9 mouse cellular contexts compared by ENCODE assay signal in genomic region chr1:112388807-112389206, GRCm38 (mm10).
A peak's percentile ranks its signal among the peaks of the same experiment; 100 is the strongest.
DNase-seq lines count a peak whose midpoint lies in the region; ATAC-seq and TF ChIP-seq lines count a peak whose summit lies in the region.
"Had no signal": no experiment of that assay in that cellular context is flagged by ENCODE, and none has a peak within 500 bp of the region (broad histone marks: within the 10 kb centered on the region; RNA-seq: fewer than 3 reads in every experiment).

No protein-coding gene starts in this region.

- H3K36me3 ChIP-seq in ES-E14 (ENCODE audit: control insufficient read depth, insufficient read depth, low read length, poor library complexity, severe bottlenecking): no peaks in the 10 kb centered on the region
- H3K36me3 ChIP-seq in midbrain, postnatal 0 days (ENCODE audit: insufficient read depth, low read length): no peaks in the 10 kb centered on the region

- DNase-seq in heart, adult 11 months: peak; percentile 57
- no peak for DNase-seq in heart, postnatal 25 days (ENCODE audit: low spot score)
- no peak for DNase-seq in ES-E14 (ENCODE audit: low read depth, low spot score)
- peak; percentile 80 to 83 for DNase-seq in cerebellum, postnatal 10 days
- DNase-seq in frontal cortex, postnatal 25 days (ENCODE audit: low spot score in 2 of 2): peak; percentile 49 to 54
- peak; percentile 37 to 51 for DNase-seq in layer of hippocampus, postnatal 36 days
- DNase-seq in midbrain, postnatal 0 days (ENCODE audit: low spot score): peak; percentile 36
- no peak for DNase-seq in urinary bladder, postnatal 10 days (ENCODE audit: low spot score)

- H3K9me3 ChIP-seq in ES-E14 (ENCODE audit: control insufficient read depth, insufficient read depth, low read depth, low read length): no peaks in the 10 kb centered on the region
- no peaks in the 10 kb centered on the region for H3K9me3 ChIP-seq in midbrain, postnatal 0 days (ENCODE audit: low read length)

- in situ Hi-C loops in ES-E14 (cut with MboI; ENCODE audit: low sequenced_read_pairs in 2 of 2, unreplicated experiment in 2 of 2): no loop called here

- ATAC-seq in midbrain, postnatal 0 days (ENCODE audit: low FRiP score): no peak

- no peak overlapping the region for H3K27ac ChIP-seq in ES-E14 (ENCODE audit: insufficient read depth, low read depth, low read length, poor library complexity, severe bottlenecking)
- H3K27ac ChIP-seq in midbrain, postnatal 0 days (ENCODE audit: low read depth, low read length): no peak overlapping the region

- WGBS in midbrain, postnatal 0 days: 41% methylated on average over 3 of the region's 3 CpGs

- no peaks in the 10 kb centered on the region for H3K4me1 ChIP-seq in ES-E14 (ENCODE audit: control insufficient read depth in 2 of 2, insufficient read depth in 2 of 2, low read length in 2 of 2, poor library complexity in 1 of 2)
- H3K4me1 ChIP-seq in midbrain, postnatal 0 days (ENCODE audit: insufficient read depth, low read length): no peaks in the 10 kb centered on the region

- TF ChIP-seq CTCF in midbrain, postnatal 0 days (IDR thresholded peaks at IDR 0.05): peak; percentile 81

- H3K4me2 ChIP-seq in midbrain, postnatal 0 days (ENCODE audit: low read depth, low read length, poor library complexity, severe bottlenecking): no peak overlapping the region

- H3K27me3 ChIP-seq in midbrain, postnatal 0 days (ENCODE audit: insufficient read depth, low read length): no peaks in the 10 kb centered on the region
- H3K27me3 ChIP-seq: CH12.LX had no signal

- no peak overlapping the region for H3K4me3 ChIP-seq in ES-E14 (ENCODE audit: insufficient read depth in 1 of 2, low read depth in 1 of 2, low read length in 2 of 2, poor library complexity in 1 of 2, severe bottlenecking in 1 of 2)
- no peak overlapping the region for H3K4me3 ChIP-seq in midbrain, postnatal 0 days (ENCODE audit: low read depth, low read length)

- intact Hi-C loops in heart, postnatal 25 days (cut with DNase I): no loop called here

- no peak overlapping the region for H3K9ac ChIP-seq in ES-E14 (ENCODE audit: insufficient read depth, low read depth, low read length, poor library complexity, severe bottlenecking)
- H3K9ac ChIP-seq in midbrain, postnatal 0 days (replicated peaks; ENCODE audit: low read length, poor library complexity, severe bottlenecking): no peak overlapping the region

TF ChIP-seq in ES-E14, 5 proteins besides CTCF, POLR2A, EP300 and RAD21:
- TF ChIP-seq ZNF384 (IDR thresholded peaks at IDR 0.05; ENCODE audit: low read depth, low read length) (no peak), ZC3H11A (IDR thresholded peaks at IDR 0.05; ENCODE audit: borderline replicate concordance, low read depth, low read length) (0 out of 2 replicates have a peak, but pooled peaks have one; percentile 22), MAFK (IDR thresholded peaks at IDR 0.05; ENCODE audit: insufficient read depth, low read depth, low read length) (no peak)
TF ChIP-seq in ES-E14: peak in this region for 1.

Comparison
In these comparisons a context has a peak if more than half of its experiments do, and no peak if none do; other contexts are left out.
1. DNase-seq: peak in heart, adult 11 months (single experiment), cerebellum, postnatal 10 days (2 of 2), frontal cortex, postnatal 25 days (2 of 2), layer of hippocampus, postnatal 36 days (2 of 2) and midbrain, postnatal 0 days (single experiment); none in heart, postnatal 25 days (single experiment), ES-E14 (single experiment) and urinary bladder, postnatal 10 days (single experiment).